Mouse (Mus musculus) heart, embryonic 11.5 days (tissue): ENCODE data around the gene Gm20532. TPM values are rescaled to one million over a fixed set of nuclear protein-coding genes. Genes with fewer than 3 reads are reported as not detected.

Experiments
- ATAC-seq: fragments of 200-750 bp; cut with Nextera tagmentation; replicated peaks from 2 replicates; pipeline ENCODE4 v1.8.0; 2017; ENCODE audit warnings: moderate library complexity; ENCODE audit not compliant: insufficient number of reproducible peaks, low FRiP score, low TSS enrichment
- H3K27ac ChIP-seq: fragments of 300-500 bp; sonication (generic); 2 replicates; pipeline ENCODE4 v1.5.1; 2014; ENCODE audit warnings: mild to moderate bottlenecking, low read depth, low read length
- H3K27me3 ChIP-seq: fragments of 300-500 bp; sonication (generic); 2 replicates; pipeline ENCODE4 v1.6.1; 2014; ENCODE audit warnings: mild to moderate bottlenecking, low read length, mixed read lengths; ENCODE audit not compliant: control insufficient read depth, insufficient read depth
- H3K36me3 ChIP-seq: fragments of 300-500 bp; sonication (generic); 2 replicates; pipeline ENCODE4 v1.6.1; 2014; ENCODE audit warnings: mild to moderate bottlenecking, low read length, moderate library complexity, mixed read lengths; ENCODE audit not compliant: control insufficient read depth, insufficient read depth
- H3K4me1 ChIP-seq: fragments of 300-500 bp; sonication (generic); 2 replicates; pipeline ENCODE4 v1.6.1; 2014; ENCODE audit warnings: low read length; ENCODE audit not compliant: control insufficient read depth, insufficient read depth
- H3K4me2 ChIP-seq: fragments of 300-500 bp; sonication (generic); 2 replicates; pipeline ENCODE4 v1.6.1; 2014; ENCODE audit warnings: mild to moderate bottlenecking, moderate library complexity
- H3K4me3 ChIP-seq: fragments of 300-500 bp; sonication (generic); 2 replicates; pipeline ENCODE4 v1.5.1; 2014; ENCODE audit warnings: low read depth, low read length
- H3K9ac ChIP-seq: fragments of 300-500 bp; sonication (generic); 2 replicates; pipeline ENCODE4 v1.6.1; 2014; ENCODE audit warnings: mild to moderate bottlenecking, low read depth, low read length, moderate library complexity
- H3K9me3 ChIP-seq: fragments of 300-500 bp; sonication (generic); replicated peaks from 2 replicates; pipeline ENCODE4 v1.6.1; 2016; ENCODE audit warnings: low read length; ENCODE audit not compliant: control insufficient read depth
- WGBS: fragments of 180-500 bp; shearing (Covaris S2); extraction: QIAGEN DNeasy Blood & Tissue Kit; methylation state at CpG from one replicate; pipeline ENCODE4 v1.1.7; 2014; ENCODE audit not compliant: insufficient replicate concordance; 5-methylcytosine and 5-hydroxymethylcytosine counted together
- polyA plus RNA-seq: library from polyadenylated mRNA; unstranded; fragments of >200 nt; fragmentation: Nextera tagmentation; extraction: Ambion mirVana; gene quantifications from 2 replicates; pipeline ENCODE4 v1.2.1, GENCODE M21; 2014

Gm20532 gene
- polyA plus RNA-seq, 1 experiment from 2014 or later: not detected

GRCm38 (mm10) chr2:26621246-26621645 lies 34.8 kb downstream of the Gm20532 start:
- no peaks in the 10 kb centered on the region for H3K4me1 ChIP-seq
- 48% methylated on average over 2 of the region's 2 CpGs for WGBS

GRCm38 (mm10) chr2:26622984-26623383 lies 36.5 kb downstream of the Gm20532 start:
- 69% methylated on average over 5 of the region's 5 CpGs for WGBS
- 0 out of 2 replicates have a peak, but pooled peaks cover 2% of the 10 kb centered on the region for H3K27me3 ChIP-seq
- no peak overlapping the region for H3K4me3 ChIP-seq
- no peak overlapping the region for H3K4me2 ChIP-seq
- H3K9ac ChIP-seq: no peak overlapping the region
- H3K27ac ChIP-seq: no peak overlapping the region
- H3K36me3 ChIP-seq: no peaks in the 10 kb centered on the region
- no peak for ATAC-seq
- H3K4me1 ChIP-seq: 0 out of 2 replicates have a peak, but pooled peaks cover 3% of the 10 kb centered on the region
- H3K9me3 ChIP-seq: no peaks in the 10 kb centered on the region

More at GRCm38 (mm10) chr2:26621246-26621645, 34.8 kb downstream of the Gm20532 start:
- Histone ChIP-seq H3K9me3 (no peaks in the 10 kb centered on the region), H3K9ac (no peak overlapping the region), H3K36me3 (no peaks in the 10 kb centered on the region), H3K4me2 (no peak overlapping the region), H3K27me3 (no peaks in the 10 kb centered on the region), H3K4me3 (no peak overlapping the region), H3K27ac (no peak overlapping the region)
- ATAC-seq: no peak

- no peak overlapping the region for H3K27ac ChIP-seq
- 75% methylated on average over 3 of the region's 3 CpGs for WGBS
- no peaks in the 10 kb centered on the region for H3K9me3 ChIP-seq
- H3K27me3 ChIP-seq: 0 out of 2 replicates have a peak, but pooled peaks cover 2% of the 10 kb centered on the region
- H3K9ac ChIP-seq: no peak overlapping the region
- H3K4me3 ChIP-seq: no peak overlapping the region
- no peak overlapping the region for H3K4me2 ChIP-seq
- no peak for ATAC-seq
- no peaks in the 10 kb centered on the region for H3K36me3 ChIP-seq
- peaks cover 8% of the 10 kb centered on the region; the same call in 1 of the 2 replicates for H3K4me1 ChIP-seq
Measured at GRCm38 (mm10) chr2:26625419-26625818, 39.0 kb downstream of the Gm20532 start.

GRCm38 (mm10) chr2:26626081-26626480 lies 39.6 kb downstream of the Gm20532 start:
- Histone ChIP-seq H3K9me3 (no peaks in the 10 kb centered on the region), H3K4me2 (no peak overlapping the region), H3K4me1 (peaks cover 8% of the 10 kb centered on the region; the same call in 1 of the 2 replicates), H3K27ac (no peak overlapping the region), H3K9ac (no peak overlapping the region), H3K36me3 (no peaks in the 10 kb centered on the region), H3K4me3 (no peak overlapping the region), H3K27me3 (0 out of 2 replicates have a peak, but pooled peaks cover 2% of the 10 kb centered on the region)
- 60% methylated on average over 3 of the region's 3 CpGs for WGBS
- ATAC-seq: no peak

GRCm38 (mm10) chr2:26627921-26628739 lies 41.7 kb downstream of the Gm20532 start, which contains the start of gene Fam69b:
Gene Fam69b (plus strand): TSS chr2:26628457.
- H3K4me3 ChIP-seq: peak within 1 kb of the TSS; percentile 70
- no peaks in the 10 kb centered on the region for H3K36me3 ChIP-seq
- peaks cover 8% of the 10 kb centered on the region; the same call in 1 of the 2 replicates for H3K4me1 ChIP-seq
- WGBS: 2% methylated on average over 70 of the region's 70 CpGs
- H3K9ac ChIP-seq: peak within 1 kb of the TSS; percentile 86
- ATAC-seq: peak; percentile 24; the same call in 1 of the 2 replicates
- no peak within 1 kb of the TSS for H3K27ac ChIP-seq
- no peaks in the 10 kb centered on the region for H3K9me3 ChIP-seq
- H3K27me3 ChIP-seq: 0 out of 2 replicates have a peak, but pooled peaks cover 2% of the 10 kb centered on the region
- peak within 1 kb of the TSS; percentile 96 for H3K4me2 ChIP-seq

- WGBS: 22% methylated on average over 5 of the region's 5 CpGs
- 0 out of 2 replicates have a peak, but pooled peaks have one; percentile 27 for ATAC-seq
Measured at GRCm38 (mm10) chr2:26628792-26629437, 42.5 kb downstream of the Gm20532 start.

GRCm38 (mm10) chr2:26632541-26633395 lies 46.3 kb downstream of the Gm20532 start:
- no peak for ATAC-seq
- Histone ChIP-seq H3K4me1 (peaks cover 10% of the 10 kb centered on the region; the same call in 1 of the 2 replicates), H3K27me3 (no peaks in the 10 kb centered on the region), H3K4me3 (no peak overlapping the region), H3K9ac (no peak overlapping the region), H3K4me2 (no peak overlapping the region), H3K36me3 (peaks cover 20% of the 10 kb centered on the region), H3K27ac (no peak overlapping the region), H3K9me3 (no peaks in the 10 kb centered on the region)
- 83% methylated on average over 16 of the region's 16 CpGs for WGBS

More at GRCm38 (mm10) chr2:26628792-26629437, 42.5 kb downstream of the Gm20532 start:
- H3K27ac ChIP-seq: no peak overlapping the region
- H3K9ac ChIP-seq: peak overlapping the region; percentile 86
- peak overlapping the region; percentile 96 for H3K4me2 ChIP-seq
- H3K4me3 ChIP-seq: peak overlapping the region; percentile 70
- peaks cover 8% of the 10 kb centered on the region; the same call in 1 of the 2 replicates for H3K4me1 ChIP-seq
- H3K27me3 ChIP-seq: 0 out of 2 replicates have a peak, but pooled peaks cover 2% of the 10 kb centered on the region
- H3K9me3 ChIP-seq: no peaks in the 10 kb centered on the region
- no peaks in the 10 kb centered on the region for H3K36me3 ChIP-seq
